Mouse (Mus musculus): ENCODE measurements around the gene Asl.

DNA sequence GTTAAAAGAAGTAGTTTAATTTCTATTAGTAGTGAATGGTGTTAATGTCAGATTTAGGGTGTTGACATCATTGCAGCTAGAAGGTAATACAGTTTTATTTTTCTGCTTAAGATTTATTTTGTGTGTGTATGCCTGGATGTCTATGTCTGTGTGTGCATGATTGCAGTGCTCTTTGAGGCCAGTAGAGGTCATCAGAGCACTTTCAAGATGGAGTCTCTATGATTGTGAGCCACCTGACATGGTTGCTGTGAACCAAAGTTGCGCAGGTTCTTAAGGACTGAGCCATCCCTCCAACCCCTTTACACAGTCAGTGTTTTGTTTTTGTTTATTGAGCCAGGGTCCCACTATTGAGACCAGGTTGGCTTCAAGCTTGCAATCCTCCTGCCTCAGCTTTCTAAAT lies 36.5 kb upstream of the Asl start:
- TF ChIP-seq POLR2A (IDR thresholded peaks at IDR 0.05; ENCODE audit: borderline replicate concordance, extremely low read depth, low read depth, low read length) (no peak), CTCF (IDR thresholded peaks at IDR 0.05; ENCODE audit: insufficient read depth, low read length) (no peak)

Measured in lung, adult 2 months (tissue).